Mouse (Mus musculus): ENCODE results near the gene Neurog1.

Gene Neurog1

GRCm38 (mm10) chr13:56209067-56209411, 42.9 kb downstream of the Neurog1 start:
- no peak for DNase-seq

- DNase-seq: no peak
These were observed 43.5 kb downstream of the Neurog1 start for GRCm38 (mm10) chr13:56208225-56209066.
